Mouse (Mus musculus): ENCODE results near the gene Gm10647.
"Not testable (repeated sequence)": the region's sequence is repeated elsewhere in the genome, so short reads cannot be mapped to it uniquely, and the experiment has no call there.

The Gm10647 gene

DNA sequence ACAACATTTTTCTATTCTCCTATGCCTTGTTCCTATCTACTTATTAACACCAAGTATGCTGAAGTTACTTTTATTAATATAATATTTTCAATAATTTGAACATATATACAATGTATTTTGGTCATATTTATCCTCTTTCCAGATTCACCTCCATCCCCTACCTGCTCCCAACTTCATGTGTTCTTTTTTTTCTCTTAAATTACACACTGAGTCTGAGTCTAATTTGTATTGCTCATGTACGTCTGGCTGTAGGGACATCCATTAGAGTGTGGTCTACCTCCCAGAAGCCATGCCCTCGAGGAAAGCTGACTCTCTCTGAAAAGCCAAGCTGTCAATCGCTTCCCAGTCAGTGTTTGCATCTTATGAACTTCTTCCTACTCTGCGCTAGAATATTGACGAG lies at the start of gene Gm10647:
Gene Gm10647, plus strand, starts transcription at position 301 of the 400 bp plus-strand sequence.
- no peak for DNase-seq (ENCODE audit: low spot score)

DNA sequence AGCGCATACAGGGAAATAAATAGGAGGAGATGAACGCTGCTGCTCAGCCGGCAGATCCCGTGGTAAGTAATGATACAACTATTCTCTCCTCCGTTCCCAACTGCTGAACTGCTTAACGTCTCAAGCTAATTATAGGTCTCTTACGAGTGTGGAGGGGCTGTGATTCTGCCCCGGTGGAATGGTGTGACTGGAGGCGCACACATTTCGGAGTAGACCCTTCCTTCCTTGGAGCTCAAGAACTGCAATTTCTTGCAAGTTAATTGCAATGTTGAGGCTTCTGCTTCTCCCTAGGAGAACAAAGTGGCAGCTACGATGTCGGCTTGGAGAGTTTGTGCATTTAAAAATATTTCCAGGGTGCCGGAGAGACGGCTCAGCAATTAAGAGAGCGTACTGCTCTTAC lies 48.4 kb upstream of the Gm10647 start:
- DNase-seq (ENCODE audit: low spot score), result no peak

DNA sequence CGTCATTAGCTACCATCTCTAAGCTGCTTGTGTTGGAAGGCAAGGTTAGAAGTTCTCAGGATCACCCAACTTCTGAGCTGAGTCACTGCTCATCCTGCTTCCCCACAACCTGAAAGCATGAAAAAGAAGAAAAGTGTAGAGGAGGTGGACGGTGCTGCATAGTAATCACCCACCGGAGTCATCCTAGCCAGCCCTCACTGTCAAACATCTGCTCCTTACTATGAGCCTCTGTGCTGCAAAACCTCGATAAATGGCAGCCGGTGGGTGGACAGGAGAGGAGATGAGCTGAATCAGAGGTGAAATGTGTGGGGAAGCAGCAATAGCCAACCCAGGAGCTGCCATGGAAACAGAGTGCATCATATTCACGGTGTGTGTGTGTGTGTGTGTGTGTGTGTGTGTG lies 44.0 kb upstream of the Gm10647 start:
- DNase-seq (ENCODE audit: low spot score), result no peak

DNA sequence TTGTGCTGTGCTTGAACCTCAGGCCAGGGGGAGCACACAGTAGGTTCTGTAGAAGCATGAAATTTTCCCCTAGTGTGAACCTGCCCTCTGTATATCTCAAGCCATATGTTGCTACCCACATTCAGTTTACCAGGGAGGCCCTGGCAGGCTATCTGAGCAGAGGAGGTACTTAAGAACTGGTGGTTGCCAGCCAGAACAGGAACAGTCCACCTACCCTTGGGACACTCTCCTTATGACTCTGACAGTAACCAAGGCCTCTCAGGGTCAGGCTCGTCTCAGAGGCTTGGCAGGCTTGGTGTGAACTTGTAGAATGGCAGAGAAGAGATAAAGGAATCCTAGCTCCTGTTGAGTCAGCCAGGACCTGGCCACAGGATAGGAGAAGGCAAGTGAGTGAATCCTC lies 35.8 kb upstream of the Gm10647 start:
- DNase-seq (ENCODE audit: low spot score), result no peak

DNA sequence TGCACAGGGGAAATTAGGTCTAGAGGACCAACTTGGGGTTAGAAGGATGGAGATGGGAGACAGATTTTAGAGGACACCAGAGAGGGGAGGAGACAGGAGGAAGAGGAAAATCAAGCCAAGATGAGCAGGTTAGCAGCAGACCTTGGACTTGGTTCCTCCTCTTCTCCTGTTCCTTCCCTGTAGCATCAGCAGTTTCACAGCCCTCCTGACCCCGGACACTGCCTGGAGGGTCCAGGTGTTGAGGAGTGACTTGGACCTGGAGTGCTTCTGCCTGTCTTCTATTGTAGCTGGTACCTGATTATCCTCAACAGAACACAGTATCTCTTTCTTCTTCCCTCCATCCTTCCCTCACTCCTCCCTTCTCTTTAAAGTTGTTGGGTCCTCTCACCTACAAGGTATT lies 28.1 kb upstream of the Gm10647 start:
- DNase-seq (ENCODE audit: low spot score), result no peak

DNA sequence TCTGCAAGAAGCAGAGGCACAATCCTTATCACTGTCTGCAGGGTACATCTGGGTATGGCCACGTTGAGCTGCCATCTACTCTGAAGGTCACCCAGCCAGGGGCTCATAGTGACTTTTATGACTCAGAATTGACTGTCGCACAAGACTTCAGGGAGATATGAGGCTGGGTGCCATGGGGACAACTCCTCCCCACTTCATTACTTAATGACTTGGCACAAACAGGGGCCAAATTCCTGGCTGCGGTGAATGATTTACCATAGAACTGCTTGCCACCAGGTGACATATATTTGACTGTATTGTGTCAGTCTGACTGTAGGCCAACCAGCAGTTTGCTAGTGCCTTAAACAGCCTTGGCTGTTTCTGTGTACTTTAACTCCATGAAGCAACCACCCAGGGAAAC lies 27.6 kb upstream of the Gm10647 start:
- DNase-seq (ENCODE audit: low spot score), result no peak

DNA sequence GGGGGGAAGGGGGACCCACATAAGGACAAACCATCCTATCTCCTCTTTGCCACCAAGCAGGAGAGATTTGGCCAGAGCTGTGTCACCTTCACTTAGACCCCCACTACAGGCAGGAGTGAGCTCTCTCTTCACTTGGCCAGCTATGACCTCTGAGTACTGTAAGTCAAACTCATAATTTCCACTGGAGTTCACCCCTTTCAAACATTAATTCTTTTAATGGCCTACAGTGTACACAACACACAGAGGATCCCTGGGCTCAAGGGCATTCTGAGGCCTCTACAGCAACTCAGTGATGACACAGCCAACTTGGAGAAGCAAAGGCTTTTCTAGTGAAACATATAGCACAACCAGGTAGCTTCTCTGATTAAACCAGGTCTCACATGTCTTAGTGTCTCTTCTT lies 26.1 kb upstream of the Gm10647 start:
- no peak for DNase-seq (ENCODE audit: low spot score)

DNA sequence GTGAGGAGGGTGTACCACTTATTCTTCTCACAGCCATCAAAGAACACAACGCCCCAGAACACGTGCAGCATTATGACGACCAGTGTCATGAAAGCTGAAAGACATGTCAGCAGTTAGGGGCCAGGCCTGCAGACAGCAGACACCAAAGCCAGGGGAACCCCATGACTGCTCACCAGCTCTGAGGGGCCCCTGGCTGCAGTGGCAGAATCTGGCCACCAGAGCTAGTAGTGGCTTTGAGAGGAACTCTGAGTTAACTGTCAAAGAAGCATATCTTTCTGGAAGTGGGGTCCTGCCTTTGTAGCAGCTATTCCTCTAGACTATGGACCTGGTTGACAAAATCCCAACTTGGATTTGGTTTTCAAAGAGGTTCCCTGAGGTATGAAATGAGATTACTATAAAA lies 12.3 kb upstream of the Gm10647 start:
- DNase-seq (ENCODE audit: low spot score), result not testable (repeated sequence)

DNA sequence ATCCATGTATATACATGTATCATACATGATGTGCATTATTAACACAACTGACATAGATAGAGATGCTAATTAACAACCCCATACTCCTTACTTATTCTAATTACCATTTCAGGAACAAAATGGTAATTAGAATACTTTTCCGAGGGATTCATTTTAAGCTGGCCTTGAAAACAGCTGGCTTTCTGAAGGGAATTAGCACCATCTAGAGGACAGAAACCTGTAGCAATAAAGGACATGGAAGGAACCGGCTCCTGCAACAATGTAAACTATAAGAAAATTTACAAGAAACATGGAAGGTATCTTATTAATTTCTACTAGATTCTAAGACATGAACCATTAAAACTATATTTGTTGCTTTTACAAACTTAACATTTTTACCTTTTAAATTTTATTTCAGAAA lies 9.0 kb upstream of the Gm10647 start:
- no peak for DNase-seq (ENCODE audit: low spot score)

DNA sequence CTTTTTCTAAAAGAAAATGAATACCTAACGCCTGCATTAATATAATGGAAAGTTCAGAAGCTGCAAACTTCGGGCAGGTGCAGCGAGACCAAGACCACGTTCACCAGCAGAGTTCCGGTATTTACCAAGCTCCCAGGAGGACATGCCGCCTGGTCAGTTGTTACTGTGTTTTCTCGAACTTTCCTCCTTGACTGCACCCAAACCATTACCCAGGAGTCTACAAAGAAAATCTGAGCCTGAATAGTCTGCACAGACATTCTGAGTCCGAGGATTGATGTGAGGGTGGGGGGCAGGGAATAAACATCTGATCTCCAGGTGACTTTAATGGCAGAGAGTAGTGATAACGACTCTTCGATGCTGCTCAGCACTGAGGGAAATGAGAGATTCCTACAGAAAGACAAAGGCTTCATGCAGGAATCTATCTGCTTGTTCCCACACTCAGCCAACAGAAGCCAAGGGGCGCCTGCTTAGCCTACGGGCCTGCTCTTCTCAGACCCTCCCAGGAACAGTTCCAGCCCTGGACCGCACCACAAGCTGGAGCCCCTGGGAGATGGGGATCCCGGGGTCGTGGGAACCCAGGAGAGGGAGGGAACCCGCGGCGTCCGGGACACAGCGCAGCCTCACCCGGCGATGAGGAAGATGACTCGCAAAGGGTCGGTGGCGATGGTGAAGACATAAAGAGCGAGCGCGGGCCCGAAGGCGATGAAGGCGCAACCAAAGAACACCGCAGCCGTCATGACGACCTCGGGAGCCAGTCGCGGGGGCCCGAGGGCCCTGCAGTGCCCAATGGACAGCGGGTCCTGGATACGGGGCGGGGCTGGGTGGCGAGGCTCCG lies 2.0 kb upstream of the Gm10647 start:
- no peak for DNase-seq (ENCODE audit: low spot score)

DNA sequence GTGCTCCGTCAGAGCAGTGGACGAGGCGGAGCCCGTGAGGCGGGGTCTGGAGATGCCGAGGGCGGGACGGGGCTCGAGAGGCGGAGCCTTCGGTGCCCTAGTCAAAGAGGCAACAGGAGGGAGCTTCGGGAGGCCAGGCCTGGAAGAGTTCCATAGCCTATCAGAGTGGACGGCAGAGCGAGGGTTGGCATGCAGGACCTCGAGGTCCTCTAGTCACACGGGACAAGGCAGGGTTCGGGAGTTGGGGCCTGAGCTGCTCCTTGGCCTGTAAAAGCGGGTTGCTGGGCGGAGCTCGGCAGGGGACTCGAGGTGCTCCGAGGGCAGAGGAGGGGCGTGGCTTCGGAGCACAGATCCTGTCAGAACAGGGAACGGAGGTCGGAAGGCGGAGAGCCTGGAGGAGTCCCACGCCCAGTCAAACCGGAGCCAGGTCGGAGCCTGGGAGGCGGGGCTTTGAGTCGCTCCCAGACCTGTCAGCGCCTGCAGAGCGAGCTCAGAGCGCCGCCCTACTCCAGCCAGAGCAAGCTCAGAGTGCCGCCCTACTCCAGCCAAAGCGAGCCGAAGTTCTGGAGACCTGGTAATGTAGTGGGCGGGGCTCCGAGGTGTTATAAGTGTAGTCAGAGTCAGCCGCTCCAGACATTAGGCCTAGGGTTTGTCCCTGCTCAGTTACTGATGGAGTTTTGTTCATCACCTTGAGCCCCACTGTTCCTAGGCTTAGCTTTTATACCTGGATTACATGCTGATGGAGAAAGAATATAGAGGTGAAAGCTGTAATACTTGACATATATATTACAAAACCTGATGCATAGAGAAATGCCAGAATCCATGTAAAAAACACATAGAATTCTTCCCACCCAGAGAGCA lies 1.1 kb upstream of the Gm10647 start, which contains the start of gene Aph1b:
Gene Aph1b, minus strand, starts transcription at position 27 of the 861 bp plus-strand sequence.
- peak; percentile 97 for DNase-seq (ENCODE audit: low spot score)

DNA sequence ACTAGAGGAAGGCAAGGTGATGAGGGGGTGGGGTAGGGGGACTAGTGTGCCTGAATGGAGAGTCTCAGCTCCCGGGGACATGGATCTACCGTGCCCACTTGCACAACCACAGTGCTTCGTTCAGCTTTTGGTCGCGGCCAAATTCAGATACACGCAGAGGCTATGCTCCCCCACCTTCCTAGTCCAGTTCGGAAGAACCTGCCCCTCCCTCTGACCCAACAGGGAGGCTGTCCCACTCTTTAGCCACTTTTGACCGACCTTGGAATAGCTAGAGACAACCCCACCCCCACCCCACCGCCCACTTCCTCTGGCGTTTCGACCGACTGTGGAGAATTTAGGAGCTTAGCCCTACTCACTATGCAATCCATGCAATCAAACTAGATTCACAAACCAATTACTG lies 5.1 kb downstream of the Gm10647 start:
- DNase-seq (ENCODE audit: low spot score), result no peak

DNA sequence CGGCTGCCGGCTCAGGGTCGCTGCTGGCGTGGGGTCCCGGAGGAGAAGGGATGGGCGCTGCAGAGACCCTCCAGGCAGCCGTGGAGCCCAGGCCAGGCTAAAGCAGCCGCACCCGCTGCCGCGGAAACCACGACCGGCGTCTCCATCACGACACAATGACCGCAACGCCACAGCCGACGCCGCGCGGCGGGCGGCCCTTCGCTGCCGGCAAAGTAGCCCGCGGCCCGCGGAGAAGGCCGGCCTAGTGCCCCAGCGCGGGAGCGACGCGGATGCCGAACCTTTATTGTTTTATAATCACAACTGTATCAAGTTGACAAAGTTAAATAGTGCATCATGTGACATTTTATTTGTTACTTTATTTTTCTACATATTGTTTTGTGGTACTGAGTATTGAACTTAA lies 9.1 kb downstream of the Gm10647 start:
- DNase-seq (ENCODE audit: low spot score), result not testable (repeated sequence)

DNA sequence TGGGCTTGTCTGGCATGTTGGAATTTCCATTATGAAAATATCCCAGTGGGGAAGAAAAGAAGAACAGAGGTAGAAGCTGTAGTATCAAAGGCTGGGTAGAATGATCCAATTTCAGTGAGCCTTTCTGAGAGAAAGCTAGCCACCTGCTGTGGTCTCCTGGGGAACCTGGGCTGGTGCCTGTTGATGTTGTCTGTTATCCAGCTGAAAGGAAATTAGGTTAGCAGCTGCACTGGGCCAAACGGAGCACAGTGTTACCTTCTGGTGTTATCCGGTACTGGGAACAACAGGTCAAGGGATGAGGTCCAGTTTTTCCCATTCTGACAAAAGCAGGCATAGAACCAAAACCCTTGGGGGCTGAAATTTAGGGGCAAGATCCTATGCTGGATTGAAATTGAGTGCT lies 16.6 kb downstream of the Gm10647 start:
- DNase-seq (ENCODE audit: low spot score), result no peak

DNA sequence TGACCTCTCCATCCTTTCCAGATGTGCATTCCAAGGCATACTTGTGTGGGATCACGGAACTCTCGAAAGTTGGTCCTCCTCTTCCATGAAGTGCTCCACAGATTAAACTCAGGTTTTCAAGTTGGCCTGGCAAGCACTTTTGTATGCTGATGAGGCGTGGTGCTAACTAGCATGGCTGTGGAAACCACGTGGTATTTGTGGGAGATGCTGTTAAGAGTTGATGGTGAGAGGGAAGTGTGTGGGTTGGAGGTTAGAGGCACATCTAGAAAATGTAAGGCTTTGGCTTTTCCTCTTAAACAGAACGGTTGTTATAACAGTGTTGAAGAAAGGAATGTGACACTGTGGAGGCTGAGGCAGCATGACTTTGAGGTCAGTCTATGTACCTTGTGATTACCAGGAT lies 24.2 kb downstream of the Gm10647 start:
- no peak for DNase-seq (ENCODE audit: low spot score)

DNA sequence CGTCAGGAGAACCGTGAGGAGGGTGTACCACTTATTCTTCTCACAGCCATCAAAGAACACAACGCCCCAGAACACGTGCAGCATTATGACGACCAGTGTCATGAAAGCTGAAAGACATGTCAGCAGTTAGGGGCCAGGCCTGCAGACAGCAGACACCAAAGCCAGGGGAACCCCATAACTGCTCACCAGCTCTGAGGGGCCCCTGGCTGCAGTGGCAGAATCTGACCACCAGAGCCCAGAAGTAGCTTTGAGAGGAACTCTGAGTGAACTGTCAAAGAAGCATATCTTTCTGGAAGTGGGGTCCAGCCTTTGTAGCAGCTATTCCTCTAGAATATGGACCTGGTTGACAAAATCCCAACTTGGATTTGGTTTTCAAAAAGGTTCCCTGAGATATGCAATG lies 25.4 kb downstream of the Gm10647 start:
- DNase-seq (ENCODE audit: low spot score), result not testable (repeated sequence)

DNA sequence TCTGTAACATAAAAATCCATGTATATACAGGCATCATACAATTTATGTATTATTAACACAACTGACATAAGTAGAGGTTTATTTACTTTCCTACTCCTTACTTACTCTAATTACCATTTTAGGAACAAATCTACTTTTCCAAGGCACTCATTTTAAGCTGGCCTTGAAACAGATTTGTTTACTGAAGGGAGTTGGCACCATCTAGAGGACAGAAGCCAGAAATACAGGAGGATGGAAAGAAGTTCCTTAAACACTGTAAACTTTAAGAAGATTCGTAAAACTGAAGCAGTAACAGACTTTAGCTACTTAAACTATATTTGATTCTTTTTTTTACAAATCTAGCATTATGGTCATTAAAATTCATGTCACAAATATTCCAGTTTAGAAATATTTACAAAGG lies 29.2 kb downstream of the Gm10647 start:
- peak; percentile 20 for DNase-seq (ENCODE audit: low spot score)

DNA sequence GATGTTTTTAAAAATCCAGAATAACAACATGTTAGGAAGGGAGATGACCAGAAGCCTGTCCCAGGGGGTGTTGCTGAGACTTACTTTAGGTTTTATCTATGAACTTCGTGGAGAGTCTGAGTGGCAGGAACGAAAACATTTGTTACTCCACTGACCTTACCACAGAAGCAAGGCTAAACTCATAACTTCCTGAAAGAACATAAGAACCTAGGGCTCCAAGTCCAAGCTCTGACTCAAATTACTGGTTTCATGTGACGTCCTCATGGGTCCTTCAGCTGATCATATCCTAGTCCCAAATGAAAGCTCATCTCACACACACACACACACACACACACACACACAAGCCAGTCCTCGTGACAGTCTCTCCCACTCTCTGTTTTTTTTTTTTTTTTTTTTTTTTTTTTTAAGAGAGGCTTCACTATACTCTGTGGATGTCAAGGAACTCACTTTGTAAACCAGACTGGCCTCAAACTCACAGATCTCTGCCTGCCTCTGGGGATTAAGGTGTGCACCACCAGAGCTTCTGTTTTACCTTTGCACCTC lies 35.6 kb downstream of the Gm10647 start:
- DNase-seq (ENCODE audit: low spot score), result no peak

DNA sequence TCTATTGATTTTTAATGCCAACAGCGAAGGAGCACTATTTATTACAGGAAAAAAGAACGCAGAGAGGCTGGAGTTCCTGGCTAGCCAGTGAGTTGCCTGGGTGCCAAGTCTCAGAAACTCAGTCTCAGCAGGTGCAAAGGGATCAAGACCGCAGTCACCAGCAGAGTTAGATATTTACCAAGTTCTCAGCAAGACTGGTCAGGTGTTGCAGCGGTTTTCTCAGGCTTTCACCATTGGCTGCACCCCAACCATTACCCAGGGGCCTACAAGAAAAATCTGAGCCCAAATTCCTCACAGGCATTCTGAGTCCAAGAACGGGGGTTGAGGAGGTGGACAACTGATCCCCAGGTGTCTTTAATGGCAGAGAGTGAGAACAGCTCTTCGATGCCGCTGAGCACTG lies 37.0 kb downstream of the Gm10647 start:
- DNase-seq (ENCODE audit: low spot score), result no peak

DNA sequence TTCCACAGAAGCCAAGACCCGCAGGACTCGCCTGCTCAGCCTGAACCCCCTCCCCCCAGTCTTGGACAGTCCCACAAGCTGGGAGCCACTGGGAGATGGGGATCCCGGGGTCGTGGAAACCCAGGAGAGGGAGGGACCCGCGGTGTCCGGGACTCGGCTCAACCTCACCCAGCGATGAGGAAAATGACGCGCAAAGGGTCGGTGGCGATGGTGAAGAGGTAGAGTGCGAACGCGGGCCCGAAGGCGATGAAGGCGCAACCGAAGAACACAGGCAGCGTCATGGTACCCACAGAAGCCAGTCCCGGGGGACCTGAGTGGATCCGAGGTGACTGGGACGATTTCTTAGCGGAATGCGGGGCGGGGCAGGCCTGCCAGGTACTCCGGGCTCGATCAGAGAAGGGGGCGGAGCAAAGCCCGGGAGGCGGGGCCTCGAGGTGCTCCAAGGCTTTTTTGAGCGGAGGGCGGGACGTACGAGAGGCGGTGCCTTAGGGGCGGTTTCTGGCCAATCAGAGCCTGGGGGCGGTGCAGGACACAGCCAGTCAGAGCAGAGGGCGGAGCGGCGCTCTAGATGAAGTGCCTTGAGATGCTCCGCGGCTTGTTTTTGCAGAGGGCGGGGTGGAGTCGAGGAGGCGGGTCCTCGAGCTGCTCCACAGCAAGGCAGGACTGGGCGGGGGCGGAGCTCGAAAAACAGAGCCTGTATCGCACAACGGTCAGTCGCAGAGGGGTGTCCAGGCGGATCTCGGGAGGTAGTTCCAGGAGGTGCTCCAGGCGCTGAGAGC lies 37.7 kb downstream of the Gm10647 start, which contains the start of gene Aph1c:
Gene Aph1c, minus strand, starts transcription at position 409 of the 779 bp plus-strand sequence.
- peak; percentile 99 for DNase-seq (ENCODE audit: low spot score)

DNA sequence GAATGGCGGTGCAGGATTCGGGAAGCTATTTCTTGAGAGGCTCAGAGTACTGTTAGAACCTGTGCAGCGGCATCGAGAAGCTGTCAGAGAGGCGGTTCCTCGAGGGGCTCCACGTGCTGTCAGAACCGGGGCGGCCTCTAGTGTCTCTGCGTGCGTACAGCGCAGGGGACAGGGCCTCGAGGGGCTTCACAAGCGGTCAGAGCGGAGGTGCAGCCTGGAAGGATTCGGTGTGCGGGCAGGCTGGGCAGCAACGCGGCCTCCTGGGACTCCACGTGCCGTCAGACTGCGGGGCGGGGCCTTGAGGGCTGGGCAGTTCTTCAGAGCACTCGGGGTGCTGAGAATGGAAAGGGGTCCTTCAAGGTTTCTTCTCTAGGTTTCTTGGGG lies 38.2 kb downstream of the Gm10647 start:
- no peak for DNase-seq (ENCODE audit: low spot score)

DNA sequence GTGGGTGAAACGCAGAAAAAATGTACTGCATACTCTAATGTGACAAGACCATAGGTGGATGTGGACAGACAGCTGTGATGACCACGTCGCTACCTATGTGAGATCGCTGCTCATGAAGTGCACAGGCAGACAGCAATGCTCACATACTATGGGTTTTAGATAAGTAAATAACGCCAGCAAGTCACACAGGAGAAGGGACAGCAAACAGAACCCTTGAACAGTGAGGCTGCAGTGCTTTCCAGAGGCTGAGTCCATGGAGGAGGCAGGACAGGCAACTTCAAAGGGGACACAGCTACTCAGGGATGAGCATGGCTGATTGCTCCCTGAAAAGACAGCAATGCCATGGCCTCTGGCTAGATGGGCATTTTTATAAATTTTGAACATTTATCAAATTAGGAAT lies 50.0 kb downstream of the Gm10647 start:
- no peak for DNase-seq (ENCODE audit: low spot score)
